Mouse (Mus musculus) layer of hippocampus, adult 18-20 months (tissue): ENCODE results near the gene Alg13. TPM values are rescaled to one million over a fixed set of nuclear protein-coding genes. Genes with fewer than 3 reads are reported as not detected.
A peak's percentile ranks its signal among the peaks of the same experiment; 100 is the strongest.

Experiments
- DNase-seq, 2 experiments: peaks; one replicate each; pipeline ENCODE4 v3.0.0; 2022; ENCODE audit warnings: low spot score in 2 of 2
- long read RNA-seq: library from polyadenylated mRNA; stranded (forward); transcript quantifications from one replicate; pipeline ENCODE4 v2.0.0, GENCODE M21; 2021
- total RNA-seq, 2 experiments: library from RNA; stranded (reverse); gene quantifications; 2 replicates each; pipeline ENCODE4 v1.2.3; 2021

Gene Alg13
- 1 to 10 TPM; 8.4 to 8.8 TPM for total RNA-seq
- long read RNA-seq, partial matches to known transcripts = 0 of 3 reads
- long read RNA-seq, other reads (novel, unspliced or antisense) = 1 of 3 reads

- peak; percentile 60 to 82 for DNase-seq
Observed at GRCm38 (mm10) chrX:144317548-144318163, at the start of gene Alg13. Gene Alg13 (plus strand): TSS chrX:144317804.

- DNase-seq = no peak
Observed at GRCm38 (mm10) chrX:144268606-144269005, 49.0 kb upstream of the Alg13 start.

- peak in 1 of 2 experiments; percentile 51 for DNase-seq
Observed at GRCm38 (mm10) chrX:144301476-144301875, 16.1 kb upstream of the Alg13 start.

- DNase-seq = no peak
Observed at GRCm38 (mm10) chrX:144305659-144306058, 11.9 kb upstream of the Alg13 start.

- DNase-seq = no peak
Observed at GRCm38 (mm10) chrX:144314041-144314440, 3.6 kb upstream of the Alg13 start.

GRCm38 (mm10) chrX:144315028-144315427 lies 2.6 kb upstream of the Alg13 start:
- no peak for DNase-seq

- DNase-seq = no peak
Observed at GRCm38 (mm10) chrX:144316004-144316403, 1.6 kb upstream of the Alg13 start.

GRCm38 (mm10) chrX:144318164-144318979 lies 768 bp downstream of the Alg13 start:
- no peak for DNase-seq

- no peak for DNase-seq
Observed at GRCm38 (mm10) chrX:144319366-144319765, 1.8 kb downstream of the Alg13 start.

GRCm38 (mm10) chrX:144325375-144325774 lies 7.8 kb downstream of the Alg13 start:
- no peak for DNase-seq

GRCm38 (mm10) chrX:144335332-144336015 lies 17.9 kb downstream of the Alg13 start:
- DNase-seq = no peak

GRCm38 (mm10) chrX:144337938-144338337 lies 20.3 kb downstream of the Alg13 start:
- DNase-seq = no peak

- DNase-seq = no peak
Observed at GRCm38 (mm10) chrX:144338355-144338754, 20.8 kb downstream of the Alg13 start.

GRCm38 (mm10) chrX:144374196-144374595 lies 56.6 kb downstream of the Alg13 start:
- DNase-seq = peak in 1 of 2 experiments; percentile 9

- DNase-seq = peak; percentile 45 to 53
Observed at GRCm38 (mm10) chrX:144403526-144403925, 85.9 kb downstream of the Alg13 start.

GRCm38 (mm10) chrX:144408036-144408435 lies 90.4 kb downstream of the Alg13 start:
- DNase-seq = no peak

GRCm38 (mm10) chrX:144420259-144420658 lies 102.7 kb downstream of the Alg13 start:
- no peak for DNase-seq

- DNase-seq = peak in 1 of 2 experiments; percentile 3
Observed at GRCm38 (mm10) chrX:144421091-144421490, 103.5 kb downstream of the Alg13 start.

GRCm38 (mm10) chrX:144423848-144424247 lies 106.2 kb downstream of the Alg13 start:
- no peak for DNase-seq
